Mouse (Mus musculus): ENCODE results near the gene Rsph9.

- TF ChIP-seq CTCF (IDR thresholded peaks at IDR 0.05; ENCODE audit: extremely low read depth, insufficient read length, insufficient replicate concordance, low read depth, low read length) = no peak
- no peak for TF ChIP-seq POLR2A (IDR thresholded peaks at IDR 0.05; ENCODE audit: low read depth, low read length)
Measured at GRCm38 (mm10) chr17:46166270-46166669, 22.3 kb upstream of the Rsph9 start.

Data from small intestine, adult 2 months (tissue).